Mouse (Mus musculus) splenic B cell, adult 2 months (primary cell): ENCODE measurements around the gene Tor2a.

Experiments
- DNase-seq: peaks from one replicate; pipeline ENCODE4 v3.0.0-alpha.2; 2011; ENCODE audit warnings: low read depth, low spot score
- H3K27me3 ChIP-seq: 2 replicates; pipeline ENCODE4 v1.6.1; 2012; ENCODE audit warnings: mild to moderate bottlenecking, low read length, moderate library complexity, mixed read lengths; ENCODE audit not compliant: control insufficient read depth, poor library complexity, insufficient read depth, severe bottlenecking
- H3K36me3 ChIP-seq: 2 replicates; pipeline ENCODE4 v1.6.1; 2012; ENCODE audit warnings: mild to moderate bottlenecking, low read length, moderate library complexity, mixed read lengths; ENCODE audit not compliant: control insufficient read depth, poor library complexity, insufficient read depth, severe bottlenecking

The Tor2a gene

GRCm38 (mm10) chr2:32791297-32791696 lies 34.3 kb downstream of the Tor2a start:
- no peaks in the 10 kb centered on the region for H3K36me3 ChIP-seq
- no peak for DNase-seq
- H3K27me3 ChIP-seq, result no peaks in the 10 kb centered on the region

- Histone ChIP-seq H3K36me3 (no peaks in the 10 kb centered on the region), H3K27me3 (no peaks in the 10 kb centered on the region)
- no peak for DNase-seq
These were observed 38.8 kb downstream of the Tor2a start for GRCm38 (mm10) chr2:32795748-32796418.

DNA sequence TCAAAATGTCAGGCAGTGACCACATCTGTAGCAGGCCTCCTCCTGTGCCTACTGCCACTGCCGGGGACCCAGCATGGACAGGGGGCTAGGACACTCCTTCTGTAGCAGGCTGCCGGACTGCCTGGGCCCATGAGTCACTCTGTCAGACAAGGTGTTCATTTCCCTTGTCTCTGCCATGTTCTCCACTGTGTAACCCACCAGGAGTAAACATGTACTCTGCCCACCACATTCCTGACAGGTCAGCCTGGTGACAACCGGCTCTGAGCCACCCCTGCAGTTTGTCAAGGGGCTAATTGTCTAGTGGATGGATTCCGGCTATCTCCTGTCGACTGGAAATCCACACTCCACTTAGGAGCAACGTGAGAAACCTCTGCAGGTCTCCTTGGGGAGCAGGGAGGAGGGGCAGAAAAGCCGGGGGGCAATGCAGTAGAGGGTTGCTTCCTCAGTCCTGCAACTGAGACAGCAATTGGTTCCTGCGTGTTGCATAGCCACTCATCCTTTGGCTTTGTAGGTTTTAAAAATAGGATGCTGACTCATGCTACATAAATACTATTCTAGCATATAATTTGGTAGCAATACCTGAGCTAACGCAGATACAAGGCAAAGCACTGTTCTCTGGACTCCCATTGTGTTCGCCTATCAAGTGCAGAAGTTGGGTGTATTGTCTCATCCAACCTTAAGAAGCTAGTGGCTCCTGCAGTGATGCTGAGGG lies 41.4 kb downstream of the Tor2a start:
- DNase-seq, result no peak
- Histone ChIP-seq H3K27me3 (no peaks in the 10 kb centered on the region), H3K36me3 (no peaks in the 10 kb centered on the region)

DNA sequence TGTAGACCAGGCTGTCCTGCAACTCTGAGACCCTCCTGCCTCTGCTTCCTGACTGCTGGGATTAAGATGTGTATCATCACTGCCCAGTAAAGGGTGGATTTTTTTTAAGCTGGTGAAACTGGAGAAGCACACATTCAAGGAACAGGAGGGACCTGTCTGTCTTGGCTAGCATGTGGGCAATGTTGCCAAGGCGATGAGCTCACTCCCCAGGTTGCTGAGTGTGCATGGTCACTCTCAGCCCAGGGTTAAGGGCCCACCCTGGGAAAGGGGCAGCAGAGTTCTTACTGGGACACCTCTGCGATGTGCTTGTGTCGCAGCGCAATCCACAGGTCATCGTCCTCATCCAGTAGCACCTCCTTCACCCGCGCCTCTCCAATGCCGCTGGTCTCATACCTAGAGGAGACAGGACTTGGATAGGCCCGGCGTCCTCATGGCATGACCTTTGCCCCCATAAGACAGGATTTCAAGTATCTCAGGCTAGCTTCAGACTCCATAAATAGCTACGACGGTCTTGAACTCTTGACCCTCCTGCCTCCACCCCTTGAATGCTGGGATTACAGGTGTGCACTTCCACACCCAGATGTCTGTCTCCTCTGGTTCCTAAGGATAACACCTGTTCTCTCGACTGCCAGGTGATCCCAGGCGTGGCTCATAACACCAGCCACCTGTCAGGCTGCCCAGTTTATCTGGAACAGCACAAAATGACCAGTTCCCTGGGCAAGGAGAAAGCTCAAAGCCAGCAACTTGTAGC lies 52.0 kb downstream of the Tor2a start:
- H3K27me3 ChIP-seq, result no peaks in the 10 kb centered on the region
- no peaks in the 10 kb centered on the region for H3K36me3 ChIP-seq
- DNase-seq, result no peak
